Mouse (Mus musculus) frontal cortex, postnatal 36 days (tissue): Measurements from ENCODE around the gene Phf13.

Source experiments
- DNase-seq, 2 experiments: peaks; one replicate each; pipeline ENCODE4 v3.0.0; 2022; ENCODE audit warnings: low spot score in 2 of 2

The Phf13 gene

DNA sequence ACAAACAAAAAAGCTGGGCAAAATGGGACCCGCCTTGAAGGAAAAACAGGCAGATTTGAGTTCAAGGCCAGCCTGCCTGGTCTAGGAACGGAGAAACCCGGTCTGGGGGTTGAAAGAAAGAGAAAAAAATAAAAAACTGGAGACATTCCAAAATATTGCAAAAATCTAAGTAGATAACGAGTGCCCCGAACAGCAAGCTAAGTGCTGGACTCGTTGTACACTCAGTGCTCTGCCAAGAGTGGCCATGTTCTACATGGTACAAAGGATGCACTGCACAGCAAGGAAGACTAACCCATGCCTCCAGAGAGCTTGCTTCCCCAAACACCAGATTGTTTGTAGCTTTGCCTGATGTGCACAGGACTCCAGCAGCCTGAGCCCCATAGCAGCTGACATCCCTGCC, 3.0 kb downstream of the Phf13 start:
- DNase-seq, result no peak

DNA sequence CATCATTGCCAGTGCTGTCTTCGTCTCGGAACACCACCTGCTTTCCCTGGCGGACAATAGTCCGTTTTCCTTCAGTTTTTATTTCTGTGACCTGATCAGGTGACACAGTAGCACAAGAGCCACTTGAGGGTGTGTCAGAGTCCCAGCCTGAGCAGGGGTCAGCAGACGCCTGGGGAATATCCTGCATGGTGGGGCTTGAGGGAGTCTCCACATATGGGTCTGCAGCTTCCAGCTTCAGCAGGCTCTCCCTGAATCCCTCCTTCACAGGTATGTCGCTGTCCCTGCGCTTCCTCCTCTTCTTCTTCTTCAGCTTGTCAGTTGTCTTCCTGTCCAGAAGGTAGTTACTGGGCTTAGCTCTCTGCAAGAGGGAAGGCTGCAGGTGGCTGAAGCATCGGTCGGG, 4.0 kb downstream of the Phf13 start:
- no peak for DNase-seq

DNA sequence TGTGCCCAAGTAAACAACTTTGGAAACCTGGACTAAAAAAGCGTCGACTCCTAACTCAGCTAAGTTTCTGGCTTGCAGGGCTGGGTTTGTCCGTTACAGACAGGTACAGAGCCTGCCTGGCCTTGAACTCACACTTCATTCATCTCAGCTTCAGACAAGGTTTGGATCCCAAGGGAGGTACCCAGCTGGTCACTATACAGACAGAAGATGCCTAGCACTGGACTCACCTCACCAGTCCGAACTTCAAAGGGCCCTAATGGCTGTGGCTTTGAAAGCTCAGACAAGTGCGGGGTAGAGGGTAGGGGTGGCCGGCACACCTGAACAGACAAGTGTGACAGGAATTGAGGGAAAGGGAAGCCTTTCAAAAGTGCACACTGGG, 7.0 kb downstream of the Phf13 start:
- no peak for DNase-seq

DNA sequence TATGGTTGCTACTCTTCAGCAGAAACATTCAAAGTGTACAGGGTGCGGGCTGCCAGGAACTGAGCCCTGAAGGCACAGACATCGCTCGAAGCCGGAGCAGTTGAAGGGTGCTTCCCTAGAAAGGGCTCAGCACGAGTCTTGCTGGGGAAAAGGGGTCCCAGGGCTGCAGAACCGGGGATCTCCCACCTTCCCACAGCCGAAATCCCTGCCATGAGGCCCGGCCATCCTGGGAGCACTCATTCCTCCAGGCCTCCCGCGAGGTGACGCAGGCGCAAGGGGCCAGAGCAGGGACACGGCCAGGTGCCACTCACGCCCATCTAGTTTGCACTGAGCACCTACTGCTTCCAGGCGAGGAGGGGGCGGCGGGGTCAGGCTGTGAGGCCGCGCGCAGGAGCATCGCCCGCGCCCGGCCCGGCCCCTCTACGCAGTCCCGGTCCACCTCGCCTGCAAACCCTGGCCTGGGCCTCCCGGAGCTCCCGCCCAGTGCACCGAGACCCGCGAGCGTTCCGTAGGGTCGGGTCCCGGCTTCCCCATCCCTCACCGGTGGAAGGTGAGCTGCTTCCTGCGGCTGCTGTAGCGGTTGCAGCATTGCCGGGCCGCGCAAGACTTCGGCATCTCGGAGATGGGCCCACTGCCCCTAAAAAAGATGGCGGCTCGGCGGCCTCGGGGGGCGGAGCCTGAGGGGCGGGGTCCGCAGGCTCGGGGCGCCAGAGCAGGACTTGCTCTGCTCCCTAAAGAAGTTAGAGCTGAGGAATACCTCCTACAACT, 7.5 kb downstream of the Phf13 start, which contains the start of gene Thap3:
Gene Thap3 (minus strand): TSS at position 656 of the 768 bp plus-strand sequence.
- peak; percentile 78 to 80 for DNase-seq

- DNase-seq, result no peak
Observed at GRCm38 (mm10) chr4:151988014-151988341, 8.1 kb downstream of the Phf13 start.

DNA sequence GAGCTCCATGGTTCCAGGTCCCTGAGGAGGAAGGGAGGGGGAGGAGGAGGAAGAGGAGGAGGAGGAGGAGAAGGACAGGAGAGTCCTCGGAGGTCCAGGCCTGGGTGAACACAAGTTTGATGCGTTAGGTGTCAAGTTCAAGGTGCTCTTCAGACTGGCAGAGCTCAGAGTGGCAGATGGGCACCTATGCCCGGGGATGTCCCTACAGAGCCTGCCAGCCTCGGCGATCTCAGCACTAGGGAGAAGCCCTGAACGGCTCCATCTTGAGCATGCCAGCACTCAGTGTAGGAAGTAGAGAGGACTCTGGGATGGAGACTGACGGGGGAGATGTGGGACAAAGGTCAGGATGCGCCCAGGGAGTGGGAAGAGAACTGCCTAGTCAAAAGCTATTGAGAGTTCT, 9.4 kb downstream of the Phf13 start:
- no peak for DNase-seq

DNA sequence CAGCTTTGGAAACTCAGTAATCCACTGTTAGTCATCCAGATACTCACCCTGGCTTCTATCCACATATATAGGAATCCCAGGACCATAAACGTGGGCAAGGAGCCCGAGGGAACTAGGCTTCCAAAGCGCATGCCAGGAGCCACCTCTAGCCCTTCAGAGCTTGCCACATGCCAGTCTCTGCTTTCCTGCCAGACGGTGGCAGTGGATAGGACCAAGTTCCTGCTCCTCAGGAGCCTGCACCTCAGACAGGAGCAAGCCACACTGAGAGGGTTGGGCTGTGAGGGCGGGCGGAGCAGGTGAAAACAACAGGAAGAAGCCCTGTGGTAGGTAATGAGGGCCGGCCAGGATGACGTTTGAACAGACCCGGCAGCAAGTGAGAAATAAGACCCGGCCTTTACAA, 10.2 kb downstream of the Phf13 start:
- DNase-seq, result no peak

GRCm38 (mm10) chr4:151983560-151983959, 12.5 kb downstream of the Phf13 start:
- DNase-seq, result no peak

DNA sequence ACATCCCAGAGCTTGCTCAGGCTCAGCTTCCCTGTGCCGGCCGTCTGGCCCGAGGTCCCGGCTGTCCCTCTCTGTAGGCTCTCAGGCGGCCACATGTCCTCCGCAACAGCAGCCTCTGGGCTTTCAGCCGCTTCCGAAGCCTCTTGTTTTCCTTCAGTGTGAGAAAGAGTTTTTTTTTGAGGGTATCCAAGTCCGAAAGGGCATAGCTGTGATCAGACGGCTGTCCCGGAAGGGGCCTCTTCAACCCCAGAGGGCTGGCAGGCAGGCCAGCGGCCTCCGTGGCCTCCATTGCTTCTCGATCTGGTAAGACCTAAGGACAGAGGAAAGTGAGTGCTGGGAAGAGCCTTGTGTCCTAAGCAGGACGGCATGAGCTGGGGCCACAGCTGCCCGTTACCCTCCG, 13.0 kb downstream of the Phf13 start:
- DNase-seq, result no peak

- peak; percentile 79 to 90 for DNase-seq
Observed at GRCm38 (mm10) chr4:151981363-151981762, 14.7 kb downstream of the Phf13 start.

- no peak for DNase-seq
Observed at GRCm38 (mm10) chr4:151980699-151981098, 15.4 kb downstream of the Phf13 start.

GRCm38 (mm10) chr4:151977748-151978147, 18.3 kb downstream of the Phf13 start:
- peak; percentile 92 for DNase-seq

GRCm38 (mm10) chr4:151975441-151975840, 20.6 kb downstream of the Phf13 start:
- no peak for DNase-seq

- DNase-seq, result peak in 1 of 2 experiments; percentile 41
Observed at GRCm38 (mm10) chr4:151972221-151972967, 23.7 kb downstream of the Phf13 start.

- no peak for DNase-seq
Observed at GRCm38 (mm10) chr4:151968204-151968921, 27.7 kb downstream of the Phf13 start.

DNA sequence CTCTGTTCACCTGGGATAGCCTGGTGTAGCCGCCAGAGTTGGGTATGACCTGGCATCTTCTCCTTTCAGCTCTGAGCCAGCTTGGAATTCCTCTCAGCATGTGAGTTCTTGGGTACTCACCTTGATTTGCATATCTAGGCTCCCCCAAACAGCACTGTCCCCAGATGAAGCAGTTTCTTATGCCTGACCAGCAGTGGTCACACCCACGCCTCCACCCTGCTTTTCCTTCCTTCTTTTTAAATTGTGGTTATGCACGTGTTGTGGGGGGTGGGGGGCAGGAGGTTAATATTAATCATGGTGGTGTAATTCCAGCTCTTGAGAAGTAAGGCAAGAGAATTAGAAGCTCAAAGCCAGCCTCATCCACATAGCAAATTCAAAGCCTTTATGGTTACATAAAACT, 33.2 kb downstream of the Phf13 start:
- DNase-seq, result no peak

- no peak for DNase-seq
Observed at GRCm38 (mm10) chr4:151960513-151960854, 35.6 kb downstream of the Phf13 start.

DNA sequence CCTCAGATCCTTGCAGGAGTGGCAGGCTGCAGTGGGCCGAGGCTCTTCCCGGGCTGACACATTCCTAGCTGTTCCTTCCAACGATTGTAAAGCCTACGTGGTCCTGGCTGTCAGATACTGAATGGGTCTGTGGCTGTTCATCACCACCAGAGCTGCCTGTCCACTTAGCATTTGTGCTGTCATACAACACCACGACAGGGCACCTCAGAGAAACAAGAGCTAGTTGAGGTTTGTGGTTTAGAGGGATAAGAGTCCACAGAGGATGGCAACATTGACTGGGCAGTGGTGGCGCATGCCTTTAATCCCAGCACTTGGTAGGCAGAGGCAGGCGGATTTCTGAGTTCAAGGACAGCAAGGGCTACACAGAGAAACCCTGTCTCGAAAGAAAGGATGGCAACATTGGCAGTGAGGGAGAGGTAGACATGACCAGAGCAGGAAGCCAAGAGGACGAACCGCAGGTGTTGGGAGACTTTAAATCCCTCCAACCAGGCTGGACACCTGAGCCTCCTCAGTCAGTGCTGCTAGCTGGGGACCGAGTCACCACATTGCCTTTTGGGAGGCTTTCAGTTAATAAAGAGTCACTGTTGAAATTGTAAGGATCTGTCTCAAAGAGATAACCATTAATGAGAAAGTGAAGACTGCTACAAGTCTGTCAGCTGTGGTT, 36.1 kb downstream of the Phf13 start:
- DNase-seq, result no peak

DNA sequence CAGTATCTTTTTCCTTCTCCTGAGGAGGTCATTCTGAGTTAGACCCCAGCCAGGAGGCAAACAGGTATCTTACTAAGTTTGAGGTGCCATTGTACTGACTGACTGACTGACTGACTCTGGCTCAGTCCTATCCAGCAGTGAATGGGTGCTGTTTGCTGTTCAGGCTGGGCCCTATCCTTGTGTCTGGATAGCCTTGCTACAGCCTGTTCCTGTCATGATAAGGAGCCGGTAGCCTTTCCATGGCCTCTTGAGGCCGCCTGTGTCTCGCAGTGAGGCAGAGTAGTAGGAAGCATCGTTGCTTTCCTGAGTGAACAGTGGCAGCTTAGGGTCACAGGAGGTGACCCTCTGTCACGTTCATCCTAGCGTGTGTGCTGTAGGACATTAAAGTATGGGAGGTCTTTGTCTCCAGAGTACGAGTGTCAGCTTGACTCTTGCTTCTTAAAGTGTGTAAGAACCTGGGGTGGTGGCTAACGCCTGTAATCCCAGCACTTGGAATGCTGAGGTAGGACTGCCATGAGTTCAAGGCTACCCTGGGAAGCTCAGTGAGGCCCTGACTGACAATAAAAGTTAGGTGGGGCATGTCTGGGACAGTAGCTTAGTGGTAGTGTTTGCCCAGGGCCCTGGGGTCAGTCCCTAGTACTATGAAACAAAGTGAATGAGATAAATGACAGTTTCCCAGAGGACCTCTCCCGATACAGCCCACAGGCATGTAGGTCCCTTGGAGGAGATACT, 38.3 kb downstream of the Phf13 start:
- DNase-seq, result no peak

GRCm38 (mm10) chr4:151955791-151956190, 40.3 kb downstream of the Phf13 start:
- no peak for DNase-seq

- DNase-seq, result no peak
Observed at GRCm38 (mm10) chr4:151953209-151953608, 42.8 kb downstream of the Phf13 start.
